Mouse (Mus musculus) urinary bladder, postnatal 10 days (tissue): ENCODE measurements around the gene Rasa3.

Source experiments
- DNase-seq: peaks from one replicate; pipeline ENCODE4 v3.0.0; 2022; ENCODE audit warnings: low spot score

The Rasa3 gene

GRCm38 (mm10) chr8:13685674-13686314, 8.4 kb upstream of the Rasa3 start:
- DNase-seq: no peak

GRCm38 (mm10) chr8:13684131-13684530, 6.7 kb upstream of the Rasa3 start:
- DNase-seq: no peak

- DNase-seq: no peak
Observed at GRCm38 (mm10) chr8:13678182-13678581, 779 bp upstream of the Rasa3 start.

- peak; percentile 26 for DNase-seq
Observed at GRCm38 (mm10) chr8:13676701-13677412, 546 bp downstream of the Rasa3 start.

- DNase-seq: no peak
Observed at GRCm38 (mm10) chr8:13676302-13676700, 1.1 kb downstream of the Rasa3 start.

- no peak for DNase-seq
Observed at GRCm38 (mm10) chr8:13675524-13675923, 1.9 kb downstream of the Rasa3 start.

GRCm38 (mm10) chr8:13675121-13675520, 2.3 kb downstream of the Rasa3 start:
- no peak for DNase-seq

- DNase-seq: no peak
Observed at GRCm38 (mm10) chr8:13674294-13675010, 3.0 kb downstream of the Rasa3 start.

- DNase-seq: no peak
Observed at GRCm38 (mm10) chr8:13673215-13673614, 4.2 kb downstream of the Rasa3 start.

GRCm38 (mm10) chr8:13671246-13672003, 6.0 kb downstream of the Rasa3 start:
- DNase-seq: no peak

- DNase-seq: no peak
Observed at GRCm38 (mm10) chr8:13670011-13670471, 7.4 kb downstream of the Rasa3 start.

GRCm38 (mm10) chr8:13668367-13668766, 9.0 kb downstream of the Rasa3 start:
- no peak for DNase-seq

- DNase-seq: no peak
Observed at GRCm38 (mm10) chr8:13667917-13668316, 9.5 kb downstream of the Rasa3 start.

- no peak for DNase-seq
Observed at GRCm38 (mm10) chr8:13665944-13666343, 11.5 kb downstream of the Rasa3 start.

GRCm38 (mm10) chr8:13665538-13665937, 11.9 kb downstream of the Rasa3 start:
- no peak for DNase-seq

- no peak for DNase-seq
Observed at GRCm38 (mm10) chr8:13664711-13665210, 12.6 kb downstream of the Rasa3 start.

GRCm38 (mm10) chr8:13660323-13660722, 17.1 kb downstream of the Rasa3 start:
- no peak for DNase-seq

- no peak for DNase-seq
Observed at GRCm38 (mm10) chr8:13657479-13657878, 19.9 kb downstream of the Rasa3 start.

GRCm38 (mm10) chr8:13655033-13655351, 22.4 kb downstream of the Rasa3 start:
- no peak for DNase-seq

- DNase-seq: no peak
Observed at GRCm38 (mm10) chr8:13654350-13655032, 22.9 kb downstream of the Rasa3 start.

GRCm38 (mm10) chr8:13650541-13651191, 26.7 kb downstream of the Rasa3 start:
- DNase-seq: no peak
